Mouse (Mus musculus) fat pad, adult 2 months (tissue): Measurements from ENCODE around the gene Nop9.

Source experiments
- DNase-seq: peaks from one replicate; pipeline ENCODE4 v3.0.0-alpha.2; 2011; ENCODE audit warnings: low read depth, low spot score; ENCODE audit errors: extremely low read depth

Nop9 gene

GRCm38 (mm10) chr14:55745180-55745860 lies at the start of gene Nop9, which contains the start of gene Dhrs1:
Gene Nop9, plus strand, starts transcription at chr14:55745693.
Gene Dhrs1, minus strand, starts transcription at chr14:55745690.
- no peak for DNase-seq

- DNase-seq = no peak
Measured at GRCm38 (mm10) chr14:55697226-55697625, 48.3 kb upstream of the Nop9 start.

GRCm38 (mm10) chr14:55701131-55701530 lies 44.4 kb upstream of the Nop9 start:
- no peak for DNase-seq

GRCm38 (mm10) chr14:55702761-55703160 lies 42.7 kb upstream of the Nop9 start:
- no peak for DNase-seq

GRCm38 (mm10) chr14:55706051-55706600 lies 39.4 kb upstream of the Nop9 start:
- DNase-seq = no peak

- DNase-seq = no peak
Measured at GRCm38 (mm10) chr14:55707397-55707796, 38.1 kb upstream of the Nop9 start.

GRCm38 (mm10) chr14:55709509-55709908 lies 36.0 kb upstream of the Nop9 start:
- no peak for DNase-seq

- no peak for DNase-seq
Measured at GRCm38 (mm10) chr14:55711786-55712185, 33.7 kb upstream of the Nop9 start.

GRCm38 (mm10) chr14:55713007-55713728 lies 32.3 kb upstream of the Nop9 start:
- DNase-seq = no peak

GRCm38 (mm10) chr14:55713729-55714122 lies 31.8 kb upstream of the Nop9 start, which contains the start of gene Tgm1:
Gene Tgm1, minus strand, starts transcription at chr14:55713926.
- DNase-seq = no peak

- no peak for DNase-seq
Measured at GRCm38 (mm10) chr14:55714893-55715292, 30.6 kb upstream of the Nop9 start.

GRCm38 (mm10) chr14:55716271-55716670 lies 29.2 kb upstream of the Nop9 start:
- no peak for DNase-seq

GRCm38 (mm10) chr14:55716884-55717283 lies 28.6 kb upstream of the Nop9 start:
- DNase-seq = no peak

- no peak for DNase-seq
Measured at GRCm38 (mm10) chr14:55719737-55720136, 25.8 kb upstream of the Nop9 start.

- no peak for DNase-seq
Measured at GRCm38 (mm10) chr14:55720666-55721065, 24.8 kb upstream of the Nop9 start.

GRCm38 (mm10) chr14:55721076-55721475 lies 24.4 kb upstream of the Nop9 start:
- no peak for DNase-seq

- no peak for DNase-seq
Measured at GRCm38 (mm10) chr14:55721700-55722437, 23.6 kb upstream of the Nop9 start, which contains the start of gene Rabggta. Gene Rabggta, minus strand, starts transcription at chr14:55722263.

- no peak for DNase-seq
Measured at GRCm38 (mm10) chr14:55722438-55722945, 23.0 kb upstream of the Nop9 start.

- DNase-seq = no peak
Measured at GRCm38 (mm10) chr14:55723433-55723832, 22.1 kb upstream of the Nop9 start.

- no peak for DNase-seq
Measured at GRCm38 (mm10) chr14:55724411-55724871, 21.1 kb upstream of the Nop9 start.

- DNase-seq = no peak
Measured at GRCm38 (mm10) chr14:55726261-55726660, 19.2 kb upstream of the Nop9 start.
